Mouse (Mus musculus): ENCODE results near the gene Slc11a1. TPM values are rescaled to one million over a fixed set of nuclear protein-coding genes. Genes with fewer than 3 reads are reported as not detected.

The Slc11a1 gene
- total and polyA plus RNA-seq, 2 experiments, result 17.5 to 21.4 TPM

DNA sequence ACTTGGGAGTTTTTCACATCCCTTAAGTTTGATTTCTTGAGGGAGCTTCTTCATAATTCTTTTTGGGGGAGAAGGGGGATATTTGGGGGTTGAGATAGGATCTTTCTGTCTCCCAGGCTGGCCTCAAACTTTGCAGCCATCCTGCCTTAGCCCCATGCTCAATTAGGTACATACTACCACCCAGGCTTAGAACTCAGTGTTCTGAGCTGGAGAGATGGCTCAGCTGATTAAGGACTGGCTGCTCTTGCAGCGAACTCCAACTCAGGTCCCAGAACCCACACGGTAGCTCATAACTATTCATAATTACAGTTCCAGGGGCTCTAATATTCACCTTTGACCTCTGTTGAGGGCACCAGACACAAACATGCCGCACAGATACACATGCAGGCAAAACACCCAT lies 40.4 kb upstream of the Slc11a1 start:
- H3K79me2 ChIP-seq (ENCODE audit: control insufficient read depth, insufficient read depth, low read length), result peaks cover 13% of the 10 kb centered on the region; the same call in 1 of the 2 replicates

DNA sequence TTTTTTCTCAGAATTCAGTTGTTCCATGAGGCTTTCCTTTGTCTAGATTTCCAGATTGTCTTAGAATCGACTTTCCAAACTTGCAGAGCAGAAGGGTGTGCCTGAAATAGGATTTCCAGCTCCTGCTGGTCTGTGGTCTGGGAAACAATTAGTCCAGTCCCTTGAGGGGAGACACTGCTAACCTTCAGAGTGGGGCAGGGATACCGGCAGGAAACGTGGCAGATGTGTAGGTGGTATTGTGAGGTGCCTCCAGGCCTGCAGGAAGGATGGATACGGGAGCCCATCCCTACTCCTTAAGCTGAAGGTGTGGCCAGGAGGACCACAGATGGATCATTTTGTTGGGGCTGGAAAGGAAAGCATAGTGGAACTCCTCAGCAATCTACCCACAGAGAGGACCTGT lies 40.0 kb upstream of the Slc11a1 start:
- Histone ChIP-seq H3K27me3 (ENCODE audit: control insufficient read depth, insufficient read depth, low read length) (no peaks in the 10 kb centered on the region), H3K36me3 (ENCODE audit: control insufficient read depth, insufficient read depth, low read length) (no peaks in the 10 kb centered on the region), H3K4me1 (ENCODE audit: control insufficient read depth, insufficient read depth, low read length) (peaks cover 48% of the 10 kb centered on the region), H3K27ac (replicated peaks; ENCODE audit: insufficient read depth, low read depth, low read length) (peak overlapping the region; percentile 67), H3K79me2 (ENCODE audit: control insufficient read depth, insufficient read depth, low read length) (peaks cover 13% of the 10 kb centered on the region; the same call in 1 of the 2 replicates), H3K4me3 (ENCODE audit: insufficient read depth, low read depth, low read length) (no peak overlapping the region), H3K9ac (ENCODE audit: low read depth, low read length) (peak overlapping the region; percentile 14)
- 45% methylated on average over 4 of the region's 4 CpGs for WGBS
- no peak for DNase-seq (ENCODE audit: extremely low read depth, low read depth, low spot score)
- TF ChIP-seq CTCF (IDR thresholded peaks at IDR 0.05; ENCODE audit: low read depth, low read length) (no peak), POLR2A (IDR thresholded peaks at IDR 0.05; ENCODE audit: extremely low read depth, insufficient read depth, low read length) (no peak)

More for the DNA sequence above, 40.4 kb upstream of the Slc11a1 start:
- no peaks in the 10 kb centered on the region for H3K27me3 ChIP-seq (ENCODE audit: control insufficient read depth, insufficient read depth, low read length)
- no peak for TF ChIP-seq POLR2A (IDR thresholded peaks at IDR 0.05; ENCODE audit: extremely low read depth, insufficient read depth, low read length)
- TF ChIP-seq CTCF (IDR thresholded peaks at IDR 0.05; ENCODE audit: low read depth, low read length), result no peak
- no peaks in the 10 kb centered on the region for H3K36me3 ChIP-seq (ENCODE audit: control insufficient read depth, insufficient read depth, low read length)
- H3K9ac ChIP-seq (ENCODE audit: low read depth, low read length), result no peak overlapping the region
- DNase-seq (ENCODE audit: extremely low read depth, low read depth, low spot score), result peak; percentile 53
- H3K4me3 ChIP-seq (ENCODE audit: insufficient read depth, low read depth, low read length), result no peak overlapping the region
- WGBS, result 27% methylated on average over 3 of the region's 3 CpGs
- H3K27ac ChIP-seq (replicated peaks; ENCODE audit: insufficient read depth, low read depth, low read length), result peak overlapping the region; percentile 73; the same call in 1 of the 2 replicates
- H3K4me1 ChIP-seq (ENCODE audit: control insufficient read depth, insufficient read depth, low read length), result peaks cover 43% of the 10 kb centered on the region

DNA sequence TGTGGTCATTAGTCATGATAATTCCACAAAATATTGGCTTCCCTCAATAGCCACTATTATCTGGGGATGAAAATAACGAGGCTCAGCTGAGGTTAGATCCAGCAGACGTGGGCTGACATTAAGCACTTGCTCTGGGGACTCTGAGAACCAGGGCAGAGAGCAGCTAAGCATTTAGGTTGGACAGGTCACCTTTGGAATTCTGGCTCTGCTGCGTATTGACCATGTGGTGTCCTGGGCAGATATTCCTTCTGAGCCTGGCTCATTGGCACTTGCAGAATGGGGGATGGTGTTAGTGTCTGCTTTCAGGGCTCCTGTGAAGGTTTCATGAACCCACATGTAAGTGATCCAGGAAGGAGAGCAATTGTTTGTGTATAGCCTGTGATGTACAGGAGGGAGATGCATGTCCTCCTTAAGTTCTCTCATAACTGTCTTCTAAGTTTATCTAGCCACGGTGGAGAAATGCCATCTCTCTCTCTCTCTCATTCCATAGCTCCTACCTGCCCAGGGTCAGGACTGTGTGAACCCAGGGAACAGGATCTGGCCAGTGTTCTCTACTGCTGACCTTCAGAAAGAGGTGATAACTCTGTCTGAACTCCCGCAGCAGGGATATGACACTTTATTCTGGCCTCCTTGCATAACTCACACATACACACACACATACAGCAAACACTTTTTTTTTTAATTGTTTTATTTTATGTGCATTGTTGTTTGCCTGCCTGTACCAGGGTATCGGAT lies 39.4 kb upstream of the Slc11a1 start:
- no peaks in the 10 kb centered on the region for H3K27me3 ChIP-seq (ENCODE audit: control insufficient read depth, insufficient read depth, low read length)
- DNase-seq (ENCODE audit: extremely low read depth, low read depth, low spot score), result peak; percentile 98
- no peak overlapping the region for H3K9ac ChIP-seq (ENCODE audit: low read depth, low read length)
- H3K27ac ChIP-seq (replicated peaks; ENCODE audit: insufficient read depth, low read depth, low read length), result peak overlapping the region; percentile 67
- 27% methylated on average over 6 of the region's 6 CpGs for WGBS
- H3K4me3 ChIP-seq (ENCODE audit: insufficient read depth, low read depth, low read length), result no peak overlapping the region
- peaks cover 13% of the 10 kb centered on the region; the same call in 1 of the 2 replicates for H3K79me2 ChIP-seq (ENCODE audit: control insufficient read depth, insufficient read depth, low read length)
- no peaks in the 10 kb centered on the region for H3K36me3 ChIP-seq (ENCODE audit: control insufficient read depth, insufficient read depth, low read length)
- TF ChIP-seq POLR2A (IDR thresholded peaks at IDR 0.05; ENCODE audit: extremely low read depth, insufficient read depth, low read length) (no peak), CTCF (IDR thresholded peaks at IDR 0.05; ENCODE audit: low read depth, low read length) (no peak)
- H3K4me1 ChIP-seq (ENCODE audit: control insufficient read depth, insufficient read depth, low read length), result peaks cover 49% of the 10 kb centered on the region

DNA sequence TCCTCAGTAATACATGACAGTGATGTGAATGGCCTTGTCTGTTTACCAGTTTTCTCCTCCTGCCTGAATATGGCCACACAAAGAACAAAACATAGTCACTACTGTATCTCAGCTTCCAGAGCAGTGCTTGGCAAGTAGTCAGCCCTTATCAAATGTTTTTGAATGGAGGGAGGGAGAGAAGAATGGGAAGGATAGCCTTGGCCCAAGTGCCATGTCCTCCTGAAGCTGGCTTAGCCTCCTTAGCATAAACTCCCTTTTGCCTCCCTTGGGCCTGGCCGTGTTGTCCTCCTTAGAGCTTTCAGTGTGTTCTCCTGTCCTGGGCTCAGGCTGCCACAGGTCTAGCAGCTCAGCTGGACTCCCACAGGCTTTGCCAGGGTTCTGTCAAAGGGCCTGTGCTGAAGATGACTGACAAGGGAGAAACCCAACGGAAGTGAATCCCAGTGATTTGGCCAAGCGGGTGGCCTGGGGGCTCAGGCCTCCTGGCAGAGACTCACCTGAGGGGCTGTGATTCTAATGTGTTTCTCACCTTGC lies 37.7 kb upstream of the Slc11a1 start:
- no peaks in the 10 kb centered on the region for H3K27me3 ChIP-seq (ENCODE audit: control insufficient read depth, insufficient read depth, low read length)
- TF ChIP-seq CTCF (IDR thresholded peaks at IDR 0.05; ENCODE audit: low read depth, low read length) (no peak), POLR2A (IDR thresholded peaks at IDR 0.05; ENCODE audit: extremely low read depth, insufficient read depth, low read length) (no peak)
- H3K79me2 ChIP-seq (ENCODE audit: control insufficient read depth, insufficient read depth, low read length), result peaks cover 16% of the 10 kb centered on the region; the same call in 1 of the 2 replicates
- DNase-seq (ENCODE audit: extremely low read depth, low read depth, low spot score), result peak; percentile 46
- H3K4me1 ChIP-seq (ENCODE audit: control insufficient read depth, insufficient read depth, low read length), result peaks cover 49% of the 10 kb centered on the region
- no peak overlapping the region for H3K4me3 ChIP-seq (ENCODE audit: insufficient read depth, low read depth, low read length)
- H3K9ac ChIP-seq (ENCODE audit: low read depth, low read length), result no peak overlapping the region
- H3K27ac ChIP-seq (replicated peaks; ENCODE audit: insufficient read depth, low read depth, low read length), result peak overlapping the region; percentile 38
- no peaks in the 10 kb centered on the region for H3K36me3 ChIP-seq (ENCODE audit: control insufficient read depth, insufficient read depth, low read length)
- WGBS, result 70% methylated on average over 3 of the region's 3 CpGs

DNA sequence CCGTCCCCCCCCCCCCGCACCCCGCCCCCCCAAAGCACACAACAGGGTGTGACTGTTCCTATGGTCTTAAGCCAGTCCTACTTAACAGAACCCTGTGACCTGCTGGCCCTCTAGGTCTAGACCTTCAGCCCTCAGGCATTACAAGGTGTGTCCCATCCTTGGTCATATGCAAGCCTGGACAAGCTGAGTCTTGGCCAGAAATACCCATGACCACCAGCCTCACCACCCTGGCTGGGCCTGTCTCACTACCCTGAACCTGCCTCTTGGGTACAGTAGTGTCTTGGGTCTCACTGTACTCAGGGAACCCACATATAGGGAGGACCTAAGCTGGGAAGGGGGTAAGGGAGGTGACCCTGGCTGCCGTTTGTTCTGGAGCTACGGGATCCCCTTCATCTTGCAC lies 37.0 kb upstream of the Slc11a1 start:
- no peak overlapping the region for H3K9ac ChIP-seq (ENCODE audit: low read depth, low read length)
- WGBS, result 71% methylated on average over 5 of the region's 5 CpGs
- H3K79me2 ChIP-seq (ENCODE audit: control insufficient read depth, insufficient read depth, low read length), result peaks cover 17% of the 10 kb centered on the region; the same call in 1 of the 2 replicates
- H3K4me3 ChIP-seq (ENCODE audit: insufficient read depth, low read depth, low read length), result no peak overlapping the region
- H3K27ac ChIP-seq (replicated peaks; ENCODE audit: insufficient read depth, low read depth, low read length), result peak overlapping the region; percentile 29; the same call in 1 of the 2 replicates
- no peaks in the 10 kb centered on the region for H3K36me3 ChIP-seq (ENCODE audit: control insufficient read depth, insufficient read depth, low read length)
- no peak for DNase-seq (ENCODE audit: extremely low read depth, low read depth, low spot score)
- peaks cover 52% of the 10 kb centered on the region for H3K4me1 ChIP-seq (ENCODE audit: control insufficient read depth, insufficient read depth, low read length)
- TF ChIP-seq CTCF (IDR thresholded peaks at IDR 0.05; ENCODE audit: low read depth, low read length) (no peak), POLR2A (IDR thresholded peaks at IDR 0.05; ENCODE audit: extremely low read depth, insufficient read depth, low read length) (no peak)
- H3K27me3 ChIP-seq (ENCODE audit: control insufficient read depth, insufficient read depth, low read length), result no peaks in the 10 kb centered on the region

DNA sequence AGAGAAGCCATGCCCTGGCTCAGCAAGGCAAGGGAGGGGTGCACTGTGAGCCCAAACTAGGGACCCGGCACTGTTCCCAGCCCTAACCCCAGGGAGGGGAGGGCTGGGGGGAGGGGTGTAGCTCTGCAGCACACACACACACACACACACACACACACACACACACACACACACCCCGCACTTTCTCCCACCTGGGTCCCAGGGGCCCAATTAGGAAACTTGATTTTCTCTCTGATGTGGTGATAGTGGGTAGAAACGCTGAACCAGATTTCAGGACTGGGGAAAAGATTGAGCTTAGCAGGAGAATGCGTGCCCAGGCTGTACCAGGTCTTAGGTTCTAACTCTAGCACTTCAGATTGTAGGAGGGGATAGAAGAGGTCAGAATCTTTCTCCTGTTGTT lies 36.4 kb upstream of the Slc11a1 start:
- no peak overlapping the region for H3K27ac ChIP-seq (replicated peaks; ENCODE audit: insufficient read depth, low read depth, low read length)
- no peaks in the 10 kb centered on the region for H3K36me3 ChIP-seq (ENCODE audit: control insufficient read depth, insufficient read depth, low read length)
- 74% methylated on average over 4 of the region's 4 CpGs for WGBS
- no peak for DNase-seq (ENCODE audit: extremely low read depth, low read depth, low spot score)
- peaks cover 54% of the 10 kb centered on the region for H3K4me1 ChIP-seq (ENCODE audit: control insufficient read depth, insufficient read depth, low read length)
- H3K9ac ChIP-seq (ENCODE audit: low read depth, low read length), result no peak overlapping the region
- H3K4me3 ChIP-seq (ENCODE audit: insufficient read depth, low read depth, low read length), result no peak overlapping the region
- H3K27me3 ChIP-seq (ENCODE audit: control insufficient read depth, insufficient read depth, low read length), result no peaks in the 10 kb centered on the region
- TF ChIP-seq CTCF (IDR thresholded peaks at IDR 0.05; ENCODE audit: low read depth, low read length) (no peak), POLR2A (IDR thresholded peaks at IDR 0.05; ENCODE audit: extremely low read depth, insufficient read depth, low read length) (no peak)
- peaks cover 19% of the 10 kb centered on the region; the same call in 1 of the 2 replicates for H3K79me2 ChIP-seq (ENCODE audit: control insufficient read depth, insufficient read depth, low read length)
